Mouse (Mus musculus): ENCODE measurements around the gene Plppr2. TPM values are rescaled to one million over a fixed set of nuclear protein-coding genes. Genes with fewer than 3 reads are reported as not detected.
A peak's percentile ranks its signal among the peaks of the same experiment; 100 is the strongest.

Gene Plppr2
- total and polyA plus RNA-seq, 3 experiments, result 1.3 to 13.9 TPM; not detected in 1

DNA sequence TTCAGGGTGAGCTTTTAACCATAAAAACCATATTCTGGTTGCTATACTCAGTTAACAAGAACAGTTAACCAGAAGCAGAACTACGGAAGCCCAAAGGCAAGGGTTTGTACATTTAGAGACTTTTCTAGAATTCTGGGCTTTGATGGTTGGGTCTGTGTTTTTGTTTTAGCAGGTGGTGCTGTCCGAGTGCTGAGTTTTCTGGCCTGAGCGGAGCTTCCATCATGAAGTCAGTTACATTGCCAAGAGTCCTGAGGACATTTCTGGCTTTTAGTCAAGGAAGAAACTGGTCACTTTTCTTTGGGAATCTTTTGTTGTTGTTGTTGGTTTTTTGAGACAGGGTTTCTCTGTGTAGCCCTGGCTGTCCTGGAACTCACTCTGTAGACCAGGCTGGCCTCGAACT lies 32.8 kb upstream of the Plppr2 start:
- H3K9ac ChIP-seq (ENCODE audit: control insufficient read depth, low read depth, low read length, poor library complexity, severe bottlenecking), result no peak overlapping the region
- DNase-seq (ENCODE audit: low read depth, low spot score), result no peak
- no peaks in the 10 kb centered on the region for H3K9me3 ChIP-seq (replicated peaks; ENCODE audit: insufficient read depth, low read length)
- H3K79me2 ChIP-seq (ENCODE audit: control insufficient read depth, insufficient read depth, low read length, poor library complexity), result no peaks in the 10 kb centered on the region; the same call in 1 of the 2 replicates
- H3K27me3 ChIP-seq (ENCODE audit: control insufficient read depth in 1 of 2, insufficient read depth in 2 of 2, low read length in 2 of 2), result 0 out of 4 replicates have a peak, but pooled peaks cover 0 to 1% of the 10 kb centered on the region in 2 experiments
- TF ChIP-seq POLR2AphosphoS2 (IDR thresholded peaks at IDR 0.05; ENCODE audit: low read length), result no peak
- TF ChIP-seq SIN3A (IDR thresholded peaks at IDR 0.05; ENCODE audit: low read length), result 0 out of 2 replicates have a peak, but pooled peaks have one; percentile 20
- TF ChIP-seq MEF2A (IDR thresholded peaks at IDR 0.05; ENCODE audit: extremely low read depth, insufficient replicate concordance, low read depth, low read length, poor library complexity, severe bottlenecking), result no peak
- TF ChIP-seq USF2 (IDR thresholded peaks at IDR 0.05; ENCODE audit: borderline replicate concordance in 1 of 2, insufficient read depth in 1 of 2, low read depth in 1 of 2, low read length in 2 of 2), result no peak
- H3K27ac ChIP-seq (ENCODE audit: control insufficient read depth, low read depth, low read length), result no peak overlapping the region
- peaks cover 0 to 9% of the 10 kb centered on the region in 2 experiments; a peak in 2 of 4 replicates for H3K36me3 ChIP-seq (ENCODE audit: control insufficient read depth in 1 of 2, insufficient read depth in 2 of 2, low read length in 2 of 2)
- no peak overlapping the region for H3K4me3 ChIP-seq (ENCODE audit: control insufficient read depth in 1 of 2, insufficient read depth in 1 of 2, low read depth in 2 of 2, low read length in 2 of 2)
- peaks cover 0 to 15% of the 10 kb centered on the region in 2 experiments; a peak in 2 of 4 replicates for H3K4me1 ChIP-seq (ENCODE audit: control insufficient read depth in 1 of 2, insufficient read depth in 2 of 2, low read length in 2 of 2)

DNA sequence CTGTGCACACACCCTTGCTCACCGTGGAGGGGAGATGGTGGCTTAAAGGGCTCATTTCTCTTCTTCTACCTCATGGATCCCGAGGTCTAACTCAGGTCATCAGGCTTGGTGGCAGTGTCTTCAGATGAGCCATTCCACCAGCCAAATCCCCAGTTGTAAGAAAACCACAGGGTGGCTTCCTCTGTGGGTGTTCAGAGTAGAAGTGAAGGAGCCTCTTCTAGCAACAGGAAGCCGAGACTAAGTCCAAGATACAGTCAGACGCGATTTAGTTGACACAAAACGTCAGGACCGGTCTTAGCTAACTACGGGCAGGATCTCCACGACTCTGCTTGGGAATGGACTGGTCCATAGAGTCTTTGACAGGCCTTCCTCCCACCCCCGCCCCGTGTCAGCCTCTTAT lies 28.6 kb upstream of the Plppr2 start:
- Histone ChIP-seq H3K79me2 (ENCODE audit: control insufficient read depth, insufficient read depth, low read length, poor library complexity) (no peaks in the 10 kb centered on the region), H3K4me1 (ENCODE audit: control insufficient read depth in 1 of 2, insufficient read depth in 2 of 2, low read length in 2 of 2) (no peaks in the 10 kb centered on the region), H3K27me3 (ENCODE audit: control insufficient read depth in 1 of 2, insufficient read depth in 2 of 2, low read length in 2 of 2) (0 out of 4 replicates have a peak, but pooled peaks cover 0 to 1% of the 10 kb centered on the region in 2 experiments), H3K9me3 (replicated peaks; ENCODE audit: insufficient read depth, low read length) (no peaks in the 10 kb centered on the region), H3K4me3 (ENCODE audit: control insufficient read depth in 1 of 2, insufficient read depth in 1 of 2, low read depth in 2 of 2, low read length in 2 of 2) (no peak overlapping the region), H3K9ac (ENCODE audit: control insufficient read depth, low read depth, low read length, poor library complexity, severe bottlenecking) (no peak overlapping the region), H3K36me3 (ENCODE audit: control insufficient read depth in 1 of 2, insufficient read depth in 2 of 2, low read length in 2 of 2) (no peaks in the 10 kb centered on the region), H3K27ac (ENCODE audit: control insufficient read depth, low read depth, low read length) (no peak overlapping the region)
- no peak for TF ChIP-seq RCOR1 (IDR thresholded peaks at IDR 0.05; ENCODE audit: low read depth, low read length)
- TF ChIP-seq POLR2AphosphoS2 (IDR thresholded peaks at IDR 0.05; ENCODE audit: low read length), result peak; percentile 63; the same call in 1 of the 2 replicates
- DNase-seq (ENCODE audit: low read depth, low spot score), result no peak

DNA sequence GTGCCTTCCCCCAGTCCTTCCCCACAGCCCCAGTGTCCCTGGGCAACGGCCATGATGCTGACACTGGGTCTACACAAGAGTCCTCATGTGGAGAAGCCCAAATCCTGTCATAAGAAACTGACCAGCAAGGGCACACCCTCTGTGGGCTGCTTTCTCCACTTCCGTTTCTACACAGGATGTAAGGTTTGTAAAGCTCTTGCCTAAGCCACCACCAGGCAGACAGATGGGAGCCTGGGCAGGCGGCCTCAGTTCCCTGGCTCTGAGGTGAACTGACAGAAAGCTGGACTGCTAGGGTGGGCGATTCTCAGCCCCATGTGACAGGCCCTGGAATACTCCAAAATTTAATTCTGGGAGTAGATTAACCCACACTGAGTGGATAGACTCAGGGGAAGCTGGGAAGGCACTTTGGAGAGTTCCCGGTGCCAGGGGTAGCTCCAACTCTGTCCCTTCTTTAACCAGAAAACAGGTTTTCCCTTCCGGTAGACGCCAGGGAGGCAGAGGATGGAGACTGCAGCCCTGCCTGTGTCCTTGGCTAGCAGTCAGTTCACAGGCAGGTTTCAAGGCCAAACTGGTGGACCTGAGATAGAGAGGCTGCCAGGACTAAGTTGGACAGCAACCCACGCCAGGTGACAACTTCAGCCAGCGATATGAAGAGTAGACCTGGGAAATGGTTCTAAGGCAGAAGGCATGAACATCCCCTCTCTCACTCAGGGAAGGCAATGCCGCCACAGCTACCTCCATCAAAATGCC lies 27.2 kb upstream of the Plppr2 start:
- TF ChIP-seq E2F4 (IDR thresholded peaks at IDR 0.05; ENCODE audit: borderline replicate concordance, low read depth, low read length) (no peak), POLR2A (IDR thresholded peaks at IDR 0.05; ENCODE audit: control insufficient read depth in 1 of 2, insufficient read depth in 1 of 2, low read depth in 1 of 2, low read length in 2 of 2, poor library complexity in 1 of 2) (0 out of 4 replicates have a peak, but pooled peaks of 1 of the 2 experiments have one; percentile 14)

More for the DNA sequence above, 27.2 kb upstream of the Plppr2 start:
- DNase-seq (ENCODE audit: low read depth, low spot score), result no peak
- Histone ChIP-seq H3K9me3 (replicated peaks; ENCODE audit: insufficient read depth, low read length) (no peaks in the 10 kb centered on the region), H3K4me3 (ENCODE audit: control insufficient read depth in 1 of 2, insufficient read depth in 1 of 2, low read depth in 2 of 2, low read length in 2 of 2) (no peak overlapping the region), H3K27me3 (ENCODE audit: control insufficient read depth in 1 of 2, insufficient read depth in 2 of 2, low read length in 2 of 2) (0 out of 4 replicates have a peak, but pooled peaks cover 0 to 1% of the 10 kb centered on the region in 2 experiments), H3K36me3 (ENCODE audit: control insufficient read depth in 1 of 2, insufficient read depth in 2 of 2, low read length in 2 of 2) (no peaks in the 10 kb centered on the region), H3K79me2 (ENCODE audit: control insufficient read depth, insufficient read depth, low read length, poor library complexity) (no peaks in the 10 kb centered on the region), H3K27ac (ENCODE audit: control insufficient read depth, low read depth, low read length) (no peak overlapping the region), H3K4me1 (ENCODE audit: control insufficient read depth in 1 of 2, insufficient read depth in 2 of 2, low read length in 2 of 2) (no peaks in the 10 kb centered on the region), H3K9ac (ENCODE audit: control insufficient read depth, low read depth, low read length, poor library complexity, severe bottlenecking) (no peak overlapping the region)
